Mouse (Mus musculus): Measurements from ENCODE around the gene Ext2. TPM values are rescaled to one million over a fixed set of nuclear protein-coding genes. Genes with fewer than 3 reads are reported as not detected.

The Ext2 gene
- polyA plus RNA-seq (2012; rRNA removed): 35.8 and 38.9 TPM in 2 replicates

GRCm38 (mm10) chr2:93822045-93822749, at the start of gene Ext2:
Ext2 (minus strand) TSS chr2:93822568.

GRCm38 (mm10) chr2:93869107-93869600, 46.8 kb upstream of the Ext2 start, which contains the start of gene Accsl:
Accsl (minus strand) TSS chr2:93869157.

GRCm38 (mm10) chr2:93849505-93850089, 27.2 kb upstream of the Ext2 start, which contains the start of gene Accs:
Accs (minus strand) TSS chr2:93849943.

Other genes with a start within 250 kb of the Ext2 start
- 1.3 and 1.4 TPM in 2 replicates for gene Alx4, start 180.2 kb downstream of the Ext2 start, polyA plus RNA-seq (2012; rRNA removed)
- gene Accs, start 27.4 kb upstream of the Ext2 start, polyA plus RNA-seq (2012; rRNA removed): 16.0 and 16.2 TPM in 2 replicates
- 0.41 and 0.52 TPM in 2 replicates for gene Accsl, start 46.6 kb upstream of the Ext2 start, polyA plus RNA-seq (2012; rRNA removed)
- 41.3 and 49.2 TPM in 2 replicates for gene Gm13889, start 134.6 kb upstream of the Ext2 start, polyA plus RNA-seq (2012; rRNA removed)
- gene Gm27027, start 173.8 kb upstream of the Ext2 start, polyA plus RNA-seq (2012; rRNA removed): 0.19 TPM in 1 of 2 replicates, not detected in the other
- 56.1 and 59.2 TPM in 2 replicates for gene Alkbh3, start 188.2 kb upstream of the Ext2 start, polyA plus RNA-seq (2012; rRNA removed)

All from central nervous system, embryonic 18 days (tissue).